In genomic region chr6:101319374-101319967, GRCm38 (mm10) we compare ENCODE assay signal across 14 mouse cellular contexts. TPM values are rescaled to one million over a fixed set of nuclear protein-coding genes. Genes with fewer than 3 reads are reported as not detected.
DNase-seq lines count a peak whose midpoint lies in the region; ATAC-seq and TF ChIP-seq lines count a peak whose summit lies in the region.
"Had no signal": no experiment of that assay in that cellular context is flagged by ENCODE, and none has a peak within 500 bp of the region (broad histone marks: within the 10 kb centered on the region; RNA-seq: fewer than 3 reads in every experiment).

No protein-coding gene starts in this region.

- H3K36me3 ChIP-seq in kidney, postnatal 0 days (ENCODE audit: insufficient read depth, low read length) = no peaks in the 10 kb centered on the region
- H3K36me3 ChIP-seq in embryonic facial prominence, embryonic 15.5 days = no peaks in the 10 kb centered on the region
- no peaks in the 10 kb centered on the region for H3K36me3 ChIP-seq in stomach, embryonic 15.5 days

- no peak for ATAC-seq in kidney, postnatal 0 days (replicated peaks; ENCODE audit: low FRiP score, low read depth)
- no peak; the same call in 1 of the 2 replicates for ATAC-seq in embryonic facial prominence, embryonic 15.5 days (ENCODE audit: insufficient number of reproducible peaks, low FRiP score, low TSS enrichment, low read depth)
- ATAC-seq in stomach, embryonic 15.5 days (ENCODE audit: insufficient read depth, low FRiP score, low read depth) = no peak
- ATAC-seq: inflammation-experienced regulatory T-cells, adult 6 months; liver, postnatal 0 days had no signal

- H3K4me1 ChIP-seq in kidney, postnatal 0 days (replicated peaks; ENCODE audit: insufficient read depth, low read length) = 0 out of 2 replicates have a peak, but pooled peaks cover 3% of the 10 kb centered on the region
- H3K4me1 ChIP-seq in embryonic facial prominence, embryonic 15.5 days = peaks cover 21% of the 10 kb centered on the region
- no peaks in the 10 kb centered on the region; the same call in 1 of the 2 replicates for H3K4me1 ChIP-seq in stomach, embryonic 15.5 days

- peak; percentile 86 for DNase-seq in heart, adult 11 months
- DNase-seq in heart, postnatal 4 days = no peak
- peak; percentile 56 for DNase-seq in kidney, postnatal 0 days (ENCODE audit: low spot score)
- DNase-seq in kidney, adult 8-10 months = no peak
- DNase-seq in urinary bladder, adult 18-20 months (ENCODE audit: low spot score in 2 of 2) = no peak
- no peak for DNase-seq in adrenal gland, adult 8-10 months
- DNase-seq: adrenal gland, postnatal 25 days; B cell, adult 2 months; cerebellum, postnatal 36 days; liver, postnatal 0 days; right cerebral cortex, postnatal 4 days had no signal

- H3K4me2 ChIP-seq in kidney, postnatal 0 days (ENCODE audit: low read length) = no peak overlapping the region
- no peak overlapping the region for H3K4me2 ChIP-seq in embryonic facial prominence, embryonic 15.5 days (replicated peaks)
- H3K4me2 ChIP-seq in stomach, embryonic 15.5 days = no peak overlapping the region

- 0 out of 2 replicates have a peak overlapping the region, but pooled peaks have one; percentile 7 for H3K27ac ChIP-seq in kidney, postnatal 0 days
- peak overlapping the region; percentile 83 for H3K27ac ChIP-seq in embryonic facial prominence, embryonic 15.5 days (replicated peaks)
- H3K27ac ChIP-seq in stomach, embryonic 15.5 days = peak overlapping the region; percentile 59; the same call in 1 of the 2 replicates

- no peak for TF ChIP-seq CTCF in kidney, postnatal 0 days (IDR thresholded peaks at IDR 0.05; ENCODE audit: low read depth)

- WGBS in kidney, postnatal 0 days = 57% methylated on average over 7 of the region's 7 CpGs
- WGBS in embryonic facial prominence, embryonic 15.5 days = 30% methylated on average over 7 of the region's 7 CpGs
- WGBS in stomach, embryonic 15.5 days = 52% methylated on average over 7 of the region's 7 CpGs

- H3K27me3 ChIP-seq in kidney, postnatal 0 days (ENCODE audit: insufficient read depth, low read length) = no peaks in the 10 kb centered on the region
- H3K27me3 ChIP-seq in embryonic facial prominence, embryonic 15.5 days = no peaks in the 10 kb centered on the region
- no peaks in the 10 kb centered on the region for H3K27me3 ChIP-seq in stomach, embryonic 15.5 days (replicated peaks)

- no peak overlapping the region for H3K4me3 ChIP-seq in kidney, postnatal 0 days (replicated peaks; ENCODE audit: low read depth, low read length)
- no peak overlapping the region for H3K4me3 ChIP-seq in embryonic facial prominence, embryonic 15.5 days (replicated peaks)
- no peak overlapping the region for H3K4me3 ChIP-seq in stomach, embryonic 15.5 days (replicated peaks)

- no peak overlapping the region for H3K9ac ChIP-seq in kidney, postnatal 0 days (ENCODE audit: low read depth, low read length)
- H3K9ac ChIP-seq in embryonic facial prominence, embryonic 15.5 days = no peak overlapping the region
- H3K9ac ChIP-seq in stomach, embryonic 15.5 days = no peak overlapping the region
- H3K9ac ChIP-seq: liver, postnatal 0 days had no signal

- no peaks in the 10 kb centered on the region for H3K9me3 ChIP-seq in kidney, postnatal 0 days (replicated peaks; ENCODE audit: low read length)
- no peaks in the 10 kb centered on the region for H3K9me3 ChIP-seq in embryonic facial prominence, embryonic 15.5 days (replicated peaks)
- H3K9me3 ChIP-seq in stomach, embryonic 15.5 days = no peaks in the 10 kb centered on the region

RNA-seq across cellular contexts. Expression of gene Pdzrn3, which starts 58.2 kb away (rescaled TPM):
- 10 to 100 TPM; 62.6 to 68.3 TPM for total RNA-seq in heart, postnatal 4 days (2021)
- polyA plus RNA-seq in kidney, postnatal 0 days (2015; fragmentation: Nextera tagmentation; extraction: Ambion mirVana) = 6.3 and 7.0 TPM in 2 replicates
- 17.0 and 18.5 TPM in 2 replicates for polyA plus RNA-seq in embryonic facial prominence, embryonic 15.5 days (2015; fragmentation: Nextera tagmentation; extraction: Ambion mirVana)
- polyA plus RNA-seq in stomach, embryonic 15.5 days (2015; fragmentation: Nextera tagmentation; extraction: Ambion mirVana) = 12.5 and 12.6 TPM in 2 replicates
- total RNA-seq in adrenal gland, adult 8-10 months (2022) = 10 to 100 TPM; 25.2 to 31.1 (median 28.7) TPM
- polyA plus RNA-seq: inflammation-experienced regulatory T-cells, adult 6 months had no signal

Comparison
In these comparisons a context has a peak if more than half of its experiments do, and no peak if none do; other contexts are left out.
1. DNase-seq: peak in heart, adult 11 months (single experiment) and kidney, postnatal 0 days (single experiment); none in heart, postnatal 4 days (single experiment), kidney, adult 8-10 months (0 of 2), urinary bladder, adult 18-20 months (0 of 2) and adrenal gland, adult 8-10 months (single experiment).
2. H3K27ac ChIP-seq: peak in every context shown above with its lines; median percentile 83 in embryonic facial prominence, embryonic 15.5 days; 59 in stomach, embryonic 15.5 days; 7 in kidney, postnatal 0 days.